Mouse (Mus musculus) testis, postnatal 10 days (tissue): Measurements from ENCODE around the gene Cd47.

Experiments used
- DNase-seq: peaks from one replicate; pipeline ENCODE4 v3.0.0; 2021; ENCODE audit warnings: low spot score

The Cd47 gene

DNA sequence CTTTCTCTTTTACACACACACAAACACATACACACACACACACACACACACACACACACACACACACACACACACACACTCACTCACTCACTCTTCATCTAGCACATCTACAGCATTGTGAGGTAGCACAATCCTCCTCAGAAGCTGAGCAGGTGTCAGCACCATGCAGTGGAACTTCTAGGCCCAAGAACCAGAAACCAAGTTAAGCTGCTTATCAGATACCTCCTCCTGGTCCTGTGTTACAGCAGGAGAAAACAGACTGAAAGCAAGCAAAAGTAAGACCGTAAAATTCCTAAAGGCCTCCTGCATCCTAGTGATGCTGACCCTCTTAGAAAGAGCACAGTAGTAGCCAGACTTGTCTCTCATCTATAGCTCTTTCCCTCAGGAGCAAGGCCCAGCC lies 67.9 kb downstream of the Cd47 start:
- DNase-seq, result no peak

GRCm38 (mm10) chr16:49873918-49874317 lies 73.6 kb downstream of the Cd47 start:
- DNase-seq, result no peak

- DNase-seq, result no peak
Measured at GRCm38 (mm10) chr16:49874546-49874945, 74.2 kb downstream of the Cd47 start.

DNA sequence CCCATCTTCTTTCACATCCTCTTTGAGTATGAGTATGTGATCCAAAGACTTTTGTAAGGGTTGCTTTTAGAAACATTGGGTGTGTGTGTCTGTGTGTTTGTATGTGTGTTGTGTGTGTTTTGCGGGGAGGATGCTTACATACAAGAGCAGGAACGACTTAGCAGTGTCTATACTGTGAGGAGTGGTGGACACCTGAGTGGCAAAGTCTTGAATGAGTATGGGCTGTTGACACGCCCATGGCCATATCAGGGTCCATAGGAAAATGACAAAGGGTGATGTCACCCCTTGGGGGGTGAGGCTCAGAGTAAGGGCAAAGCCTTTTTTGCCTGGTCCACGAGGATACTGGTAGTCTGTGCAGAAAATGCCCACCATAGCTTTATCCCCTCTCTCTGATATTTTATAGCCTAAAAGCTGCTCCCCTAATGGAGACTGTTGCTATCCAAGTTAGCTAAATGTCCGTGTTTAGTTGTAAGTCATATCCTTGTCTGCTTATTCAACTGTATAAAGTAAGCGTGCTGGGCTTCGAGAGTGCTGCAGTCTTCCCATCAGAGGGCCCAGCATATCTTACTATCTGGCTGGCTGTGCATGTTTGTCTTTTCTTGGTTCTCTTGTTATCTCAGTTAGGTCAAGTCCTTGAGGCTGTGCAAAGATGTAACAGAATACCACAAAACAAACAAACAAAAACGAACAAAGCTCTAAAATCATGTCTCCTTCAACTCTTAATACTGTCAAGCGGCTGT lies 76.1 kb downstream of the Cd47 start:
- DNase-seq, result no peak

DNA sequence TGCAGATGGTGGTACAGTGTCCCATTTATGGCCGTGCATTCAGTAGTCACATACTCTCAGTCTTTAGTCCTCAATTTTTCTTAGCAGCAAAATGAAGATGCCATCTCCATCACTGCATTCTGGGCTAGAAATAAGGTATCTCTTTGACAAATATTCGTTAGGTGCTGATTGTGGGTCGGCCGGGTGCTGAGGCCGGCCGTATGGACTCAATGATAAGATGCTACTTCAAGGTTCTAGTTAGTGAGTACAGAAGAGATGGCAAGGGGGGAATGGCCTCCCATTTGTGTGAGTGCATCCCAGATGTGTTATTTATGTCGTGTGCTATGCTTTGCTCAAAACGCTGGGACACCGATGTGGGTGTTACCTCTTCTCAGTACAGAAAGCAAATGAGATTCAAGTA lies 76.9 kb downstream of the Cd47 start:
- no peak for DNase-seq

DNA sequence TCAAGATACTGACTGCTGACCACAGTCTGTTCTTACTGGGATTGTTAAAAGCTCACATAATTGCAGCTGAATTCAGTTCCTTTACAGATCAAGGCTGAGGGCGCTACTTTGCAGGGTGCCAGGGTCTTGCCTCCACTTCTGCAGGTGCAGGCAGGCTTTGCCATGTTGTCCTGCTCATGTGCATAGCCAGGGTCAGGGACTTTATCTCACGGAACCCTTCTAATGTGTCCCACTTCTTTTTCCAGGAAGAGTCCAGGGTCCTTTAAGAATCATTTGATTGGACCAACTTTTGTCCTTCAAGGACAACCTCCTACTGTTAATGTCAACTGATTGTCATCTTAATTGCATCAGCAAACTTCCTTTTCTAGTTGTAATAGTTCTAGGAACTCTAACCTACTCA lies 77.7 kb downstream of the Cd47 start:
- no peak for DNase-seq

GRCm38 (mm10) chr16:49886403-49887066 lies 86.2 kb downstream of the Cd47 start:
- no peak for DNase-seq

GRCm38 (mm10) chr16:49887290-49887689 lies 87.0 kb downstream of the Cd47 start:
- DNase-seq, result no peak

DNA sequence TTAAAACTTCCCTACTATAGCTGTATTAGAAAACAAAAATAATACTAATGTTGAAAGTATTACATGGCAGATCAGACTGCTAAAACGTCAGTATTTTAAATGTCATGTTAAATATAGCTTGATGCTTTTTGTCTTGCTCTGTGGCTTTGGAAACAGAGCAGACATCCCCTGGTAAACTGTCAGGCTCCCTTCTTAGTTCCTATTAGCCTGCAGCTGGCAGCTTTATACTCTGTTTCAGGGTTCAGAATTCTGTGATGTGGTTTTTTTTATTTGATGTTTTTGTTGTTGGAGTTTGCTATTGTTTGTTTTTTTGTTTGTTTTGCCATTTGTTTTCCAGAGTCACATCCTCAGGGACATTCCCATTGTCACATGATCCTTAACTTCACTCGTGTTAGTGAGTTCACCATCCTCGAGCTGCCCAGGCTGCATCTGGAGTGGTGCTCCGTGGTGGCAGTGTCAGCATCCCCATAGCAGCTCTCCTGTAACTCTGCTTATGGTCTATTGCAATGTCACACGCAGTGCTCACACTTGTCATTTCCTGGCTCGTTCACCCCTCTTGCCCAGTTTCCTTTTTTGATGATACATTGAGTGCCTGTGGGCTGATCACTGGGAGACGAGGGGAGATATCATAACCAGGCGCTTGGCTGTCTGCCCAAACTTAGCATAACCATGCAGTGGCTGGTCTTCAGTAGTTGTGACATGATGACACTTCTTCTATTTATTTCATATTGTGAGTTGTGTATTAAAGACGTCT lies 87.7 kb downstream of the Cd47 start:
- no peak for DNase-seq

GRCm38 (mm10) chr16:49889031-49889655 lies 88.8 kb downstream of the Cd47 start:
- no peak for DNase-seq

DNA sequence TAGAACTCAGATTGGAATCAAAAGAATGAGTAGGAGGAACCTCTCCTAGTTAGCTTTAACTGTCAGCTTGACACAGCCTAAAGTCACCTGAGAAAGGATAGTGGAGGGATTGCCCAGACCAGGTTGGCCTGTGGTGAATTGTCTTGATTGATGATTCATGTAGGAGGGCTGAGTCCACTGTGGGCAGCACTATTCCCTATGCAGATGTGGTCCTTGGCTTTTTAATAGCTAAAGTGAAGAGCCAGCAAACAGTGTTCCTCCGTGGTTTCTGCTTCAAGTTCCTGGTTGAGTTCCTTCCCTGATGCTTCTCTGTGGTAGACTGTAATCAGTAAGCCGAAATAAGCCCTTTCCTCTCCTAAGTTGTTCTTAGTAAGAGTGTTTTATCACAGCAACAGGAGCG lies 91.9 kb downstream of the Cd47 start:
- no peak for DNase-seq

GRCm38 (mm10) chr16:49892945-49893344 lies 92.6 kb downstream of the Cd47 start:
- DNase-seq, result no peak

- DNase-seq, result no peak
Measured at GRCm38 (mm10) chr16:49894624-49895023, 94.3 kb downstream of the Cd47 start.

DNA sequence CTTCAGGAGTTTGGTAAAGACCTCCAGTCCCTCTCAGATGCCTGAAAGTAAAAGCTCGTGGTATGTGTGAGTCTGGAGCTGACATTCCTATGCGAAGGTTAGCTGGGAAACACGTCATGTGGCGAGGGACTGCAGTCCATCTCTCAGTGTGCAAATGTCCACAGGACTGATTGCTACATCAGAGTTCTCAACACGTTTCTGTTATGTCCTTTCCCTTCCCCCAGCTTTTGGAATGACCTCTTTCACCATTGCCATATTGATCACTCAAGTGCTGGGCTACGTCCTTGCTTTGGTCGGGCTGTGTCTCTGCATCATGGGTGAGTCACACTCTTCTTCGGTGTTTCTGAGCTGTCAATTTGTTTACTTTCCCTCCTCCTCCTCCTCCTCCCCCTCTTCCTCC lies 95.8 kb downstream of the Cd47 start:
- no peak for DNase-seq

- DNase-seq, result no peak
Measured at GRCm38 (mm10) chr16:49901395-49901794, 101.1 kb downstream of the Cd47 start.

- DNase-seq, result no peak
Measured at GRCm38 (mm10) chr16:49902083-49902482, 101.8 kb downstream of the Cd47 start.

DNA sequence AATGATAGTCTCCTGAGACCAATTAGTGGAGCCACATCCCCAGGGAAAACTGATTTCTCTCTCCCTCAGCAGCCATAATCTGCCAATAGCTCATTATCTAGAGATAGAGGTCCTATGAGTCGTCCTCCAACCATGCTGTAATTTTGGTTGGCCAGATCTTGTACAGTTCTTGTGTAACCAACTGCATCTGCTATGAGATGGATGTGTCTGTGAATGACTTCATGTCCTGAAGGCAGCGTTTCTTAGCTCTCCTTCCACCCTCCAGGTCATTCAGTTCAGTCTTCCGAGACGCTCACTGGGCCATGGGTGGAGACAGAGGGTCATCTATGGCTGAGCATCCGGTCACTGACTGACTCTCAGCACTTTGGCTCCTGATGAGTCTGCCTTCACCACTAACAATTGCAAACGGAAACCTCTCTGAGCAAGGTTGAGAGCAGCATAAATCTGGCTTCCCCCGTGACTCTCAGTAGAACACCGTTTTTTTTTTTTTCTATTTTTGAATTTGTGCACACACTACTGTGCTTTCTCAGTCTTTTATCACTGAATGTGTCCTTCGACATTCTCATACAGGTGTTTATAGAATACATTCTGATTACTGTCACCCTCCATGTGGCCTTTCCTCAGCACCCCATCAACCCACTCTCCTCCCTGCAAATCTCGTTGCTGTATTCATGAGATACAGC lies 104.1 kb downstream of the Cd47 start:
- DNase-seq, result no peak

- DNase-seq, result no peak
Measured at GRCm38 (mm10) chr16:49905041-49905440, 104.7 kb downstream of the Cd47 start.

DNA sequence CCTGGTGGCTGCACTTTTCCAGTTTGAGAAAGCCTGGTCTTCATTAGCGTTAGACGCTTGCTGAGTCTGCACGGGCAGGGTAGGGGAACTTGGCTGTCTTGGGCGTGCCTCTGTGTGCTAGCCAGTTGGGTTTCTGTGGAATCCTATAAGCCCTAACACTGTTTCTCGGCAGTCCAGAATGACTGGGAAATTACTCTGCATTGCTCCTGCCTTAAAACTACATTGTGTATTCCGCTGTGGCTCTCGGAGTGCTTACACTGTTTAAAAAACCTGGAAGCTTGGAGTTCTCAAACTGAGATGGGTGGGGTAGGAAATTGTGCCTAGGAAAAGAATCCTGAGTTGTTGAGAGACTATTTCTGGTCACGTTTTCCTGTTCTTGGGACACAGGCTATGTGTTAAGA lies 105.3 kb downstream of the Cd47 start:
- DNase-seq, result no peak

GRCm38 (mm10) chr16:49906066-49906465 lies 105.7 kb downstream of the Cd47 start:
- DNase-seq, result no peak

GRCm38 (mm10) chr16:49906940-49907339 lies 106.6 kb downstream of the Cd47 start:
- DNase-seq, result no peak

DNA sequence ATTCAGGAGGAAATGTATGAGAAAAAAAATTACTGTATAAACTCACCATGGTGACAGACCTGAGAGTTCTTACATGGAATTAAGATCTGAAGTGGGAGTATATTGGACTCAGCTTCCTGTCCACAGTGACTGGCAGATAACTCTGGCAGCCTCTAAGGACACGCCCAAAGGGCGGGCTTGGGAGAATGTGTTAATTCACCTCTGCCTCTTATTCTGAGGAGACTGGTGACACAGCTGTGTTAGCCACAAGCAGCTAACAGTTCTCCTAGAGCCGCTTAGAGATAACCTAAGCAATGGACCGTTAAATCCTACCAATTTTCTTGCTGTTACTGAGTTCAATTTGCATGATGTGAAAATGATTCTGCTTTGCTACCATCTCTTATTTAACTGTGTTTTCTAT lies 107.0 kb downstream of the Cd47 start:
- DNase-seq, result no peak
